Mouse (Mus musculus) CD4-positive helper T cell, adult 2 months (primary cell): ENCODE measurements around the gene Igsf3.
"Not testable (repeated sequence)": the region's sequence is repeated elsewhere in the genome, so short reads cannot be mapped to it uniquely, and the experiment has no call there.

ENCODE experiments used
- DNase-seq: peaks from one replicate; pipeline ENCODE4 v3.0.0-alpha.2; 2012; ENCODE audit warnings: low read depth, missing footprints, low spot score

Igsf3 gene

GRCm38 (mm10) chr3:101404620-101405415 lies 27.9 kb downstream of the Igsf3 start:
- no peak for DNase-seq

- DNase-seq, result no peak
Measured at GRCm38 (mm10) chr3:101405495-101405894, 28.6 kb downstream of the Igsf3 start.

GRCm38 (mm10) chr3:101406097-101406496 lies 29.2 kb downstream of the Igsf3 start:
- DNase-seq, result no peak

- DNase-seq, result peak; percentile 63
Measured at GRCm38 (mm10) chr3:101407568-101407967, 30.7 kb downstream of the Igsf3 start.

- DNase-seq, result no peak
Measured at GRCm38 (mm10) chr3:101408953-101409750, 32.3 kb downstream of the Igsf3 start.

GRCm38 (mm10) chr3:101410202-101410601 lies 33.3 kb downstream of the Igsf3 start:
- DNase-seq, result no peak

- no peak for DNase-seq
Measured at GRCm38 (mm10) chr3:101410745-101411144, 33.9 kb downstream of the Igsf3 start.

GRCm38 (mm10) chr3:101411626-101412025 lies 34.7 kb downstream of the Igsf3 start:
- no peak for DNase-seq

- DNase-seq, result no peak
Measured at GRCm38 (mm10) chr3:101412115-101412514, 35.2 kb downstream of the Igsf3 start.

GRCm38 (mm10) chr3:101413013-101413412 lies 36.1 kb downstream of the Igsf3 start:
- not testable (repeated sequence) for DNase-seq

GRCm38 (mm10) chr3:101418740-101419652 lies 42.1 kb downstream of the Igsf3 start:
- DNase-seq, result no peak

- no peak for DNase-seq
Measured at GRCm38 (mm10) chr3:101419653-101419994, 42.7 kb downstream of the Igsf3 start.

- DNase-seq, result no peak
Measured at GRCm38 (mm10) chr3:101423188-101423587, 46.3 kb downstream of the Igsf3 start.

GRCm38 (mm10) chr3:101424295-101424885 lies 47.5 kb downstream of the Igsf3 start:
- no peak for DNase-seq

- DNase-seq, result no peak
Measured at GRCm38 (mm10) chr3:101429982-101430754, 53.3 kb downstream of the Igsf3 start.

- DNase-seq, result no peak
Measured at GRCm38 (mm10) chr3:101430755-101431115, 53.9 kb downstream of the Igsf3 start.

GRCm38 (mm10) chr3:101435672-101436071 lies 58.8 kb downstream of the Igsf3 start:
- no peak for DNase-seq

GRCm38 (mm10) chr3:101436469-101436868 lies 59.6 kb downstream of the Igsf3 start:
- DNase-seq, result no peak

GRCm38 (mm10) chr3:101437021-101437563 lies 60.2 kb downstream of the Igsf3 start:
- DNase-seq, result no peak

- DNase-seq, result no peak
Measured at GRCm38 (mm10) chr3:101443265-101443881, 66.5 kb downstream of the Igsf3 start.
